Mouse (Mus musculus) kidney, adult 18-20 months (tissue): Measurements from ENCODE around the gene Gm20696.

Source experiments
- DNase-seq: peaks from one replicate; pipeline ENCODE4 v3.0.0; 2021

Gm20696 gene

DNA sequence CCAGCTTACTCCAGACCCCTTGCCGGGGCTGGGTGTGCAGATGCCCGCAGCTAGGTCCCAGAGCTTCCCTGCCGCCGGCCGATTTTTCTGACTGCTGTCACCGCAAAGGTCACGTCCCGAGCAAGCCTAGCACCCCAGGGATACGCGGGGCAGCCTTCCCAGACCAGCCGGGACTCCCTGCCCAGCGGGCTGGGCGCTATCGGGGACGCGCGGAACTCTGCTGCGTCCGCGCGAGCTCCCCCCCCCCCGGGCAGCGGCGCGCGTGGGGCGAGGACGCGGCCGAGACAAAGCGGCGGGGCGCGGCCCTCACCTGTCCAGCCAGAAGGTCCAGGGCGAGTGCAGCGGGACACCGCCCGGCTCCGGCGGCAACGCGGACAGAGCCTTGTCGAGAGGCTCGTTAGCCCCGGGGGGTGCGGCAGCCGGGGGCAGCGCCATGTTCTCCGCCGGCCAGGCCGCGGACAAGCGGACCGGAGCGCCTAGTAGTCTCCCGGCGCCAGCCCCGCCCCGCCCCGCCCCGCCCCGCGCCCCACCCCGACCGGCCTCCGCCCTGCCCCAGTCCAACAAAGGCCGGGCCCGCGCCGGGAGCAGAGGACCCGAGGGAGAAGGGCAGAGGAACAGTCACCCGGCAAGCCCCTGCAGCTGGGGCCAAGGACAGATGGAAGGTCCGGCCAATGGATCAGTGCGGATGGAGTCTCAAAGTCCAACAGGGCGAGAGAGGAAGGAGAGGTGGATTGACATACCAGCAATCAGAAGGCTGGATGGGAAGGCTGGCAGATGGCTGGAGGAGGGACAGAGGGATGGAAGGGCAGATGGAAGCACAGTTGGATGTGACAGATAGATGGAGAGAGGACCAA lies at the start of gene Gm20696, which contains the start of gene Eif4e3:
Gm20696 (minus strand) TSS at position 480 of the 854 bp plus-strand sequence.
Eif4e3 (minus strand) TSS at position 454 of the 854 bp plus-strand sequence.
- DNase-seq, result peak; percentile 75

DNA sequence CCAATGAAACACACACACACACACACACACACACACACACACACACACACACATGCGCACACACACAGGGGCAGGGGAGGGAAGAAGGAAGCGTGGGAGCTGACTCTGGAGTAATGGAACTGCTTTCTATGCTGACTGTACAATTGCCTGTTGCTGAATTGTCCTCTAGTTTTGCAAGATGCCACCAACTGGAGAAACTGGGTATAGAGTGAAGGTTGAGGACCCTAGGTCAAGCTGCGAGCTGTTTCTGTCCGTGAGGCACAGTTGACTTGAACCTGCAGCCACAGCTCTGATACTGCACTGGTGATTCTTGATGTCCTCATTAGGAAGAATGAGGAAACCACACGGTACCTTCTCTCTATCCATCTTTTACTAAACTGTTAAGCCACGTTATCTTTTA lies 49.3 kb upstream of the Gm20696 start:
- no peak for DNase-seq

DNA sequence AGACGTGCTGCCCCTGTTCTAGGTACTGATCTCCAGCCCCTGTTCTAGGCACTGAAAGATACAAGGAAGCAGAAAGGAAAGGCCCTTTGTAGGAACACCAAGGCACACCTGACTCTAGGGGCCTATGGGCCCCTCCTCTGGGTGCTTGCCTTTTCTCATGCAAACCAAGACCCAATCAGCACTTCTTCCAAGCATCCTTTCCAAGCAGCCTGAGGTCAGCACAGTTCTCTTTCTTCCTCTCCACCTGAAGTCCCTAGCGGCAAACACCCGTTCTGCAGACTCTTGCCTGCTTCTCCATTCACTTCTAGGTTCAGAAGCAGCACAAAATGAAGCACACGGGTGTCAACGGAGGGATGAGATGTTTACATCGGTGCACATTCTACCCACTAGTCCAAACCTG lies 48.6 kb upstream of the Gm20696 start:
- DNase-seq, result no peak

DNA sequence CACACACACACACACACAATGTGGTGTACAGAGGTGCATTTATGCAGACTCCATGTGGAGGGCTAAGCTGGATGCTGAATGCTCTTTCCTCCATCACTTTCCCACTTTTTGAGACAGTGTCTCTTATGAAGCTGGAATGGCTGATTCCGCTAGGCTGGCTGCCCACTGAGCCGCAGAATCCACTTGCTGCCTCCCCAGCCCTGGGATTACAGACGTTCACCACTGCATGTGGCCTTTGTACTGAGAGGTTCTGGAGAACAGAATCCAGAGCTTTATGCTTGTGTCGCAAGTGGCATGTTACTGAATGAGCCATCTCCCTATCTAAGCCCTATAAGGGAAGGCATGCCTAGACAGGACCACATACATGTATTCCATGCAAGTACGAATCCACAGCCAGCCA lies 46.7 kb upstream of the Gm20696 start:
- DNase-seq, result no peak

DNA sequence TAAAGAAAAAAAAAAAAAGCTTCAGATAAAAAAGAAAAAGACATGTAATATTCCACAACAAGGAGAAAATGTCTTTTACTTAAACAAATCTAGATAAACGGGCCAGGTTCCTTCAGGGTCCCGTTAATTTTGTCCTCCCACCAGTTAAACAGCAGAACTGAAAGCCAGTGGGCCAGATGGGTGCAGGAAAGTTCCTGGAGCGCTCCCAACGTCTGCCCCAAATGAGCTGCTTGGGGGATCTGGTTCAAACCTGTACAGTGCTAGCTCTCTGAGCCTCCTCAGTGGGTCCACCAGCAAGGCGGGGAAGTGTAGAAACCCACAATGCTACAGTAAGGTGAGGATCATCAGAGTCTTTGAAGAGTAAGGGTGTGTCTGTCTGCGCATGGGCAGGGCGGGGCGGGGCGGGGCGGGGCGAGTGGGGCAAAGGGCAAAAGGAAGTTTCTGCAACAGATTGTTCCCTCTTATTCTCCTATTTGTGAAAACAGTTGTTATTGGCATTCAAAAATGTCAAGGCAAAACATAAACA lies 45.0 kb upstream of the Gm20696 start:
- no peak for DNase-seq

DNA sequence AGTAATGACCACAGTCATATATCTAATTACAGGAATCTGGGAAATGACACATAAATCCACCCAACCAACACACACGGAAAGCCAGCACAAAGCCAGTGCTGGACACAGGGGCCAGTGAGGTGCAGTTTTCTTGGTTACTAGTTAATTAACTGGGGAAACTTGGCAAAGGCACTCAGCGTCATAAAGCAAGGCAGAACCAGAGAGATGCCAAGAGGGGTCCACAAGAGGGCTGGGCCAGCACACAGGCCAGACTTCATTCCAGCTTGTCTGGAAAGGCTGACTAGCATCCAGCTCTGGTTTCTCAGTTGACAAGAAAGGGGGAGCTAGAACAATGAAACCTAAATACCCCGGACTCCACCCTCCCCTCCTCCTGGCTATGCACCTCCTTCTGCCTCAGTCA lies 33.9 kb upstream of the Gm20696 start:
- peak; percentile 23 for DNase-seq

DNA sequence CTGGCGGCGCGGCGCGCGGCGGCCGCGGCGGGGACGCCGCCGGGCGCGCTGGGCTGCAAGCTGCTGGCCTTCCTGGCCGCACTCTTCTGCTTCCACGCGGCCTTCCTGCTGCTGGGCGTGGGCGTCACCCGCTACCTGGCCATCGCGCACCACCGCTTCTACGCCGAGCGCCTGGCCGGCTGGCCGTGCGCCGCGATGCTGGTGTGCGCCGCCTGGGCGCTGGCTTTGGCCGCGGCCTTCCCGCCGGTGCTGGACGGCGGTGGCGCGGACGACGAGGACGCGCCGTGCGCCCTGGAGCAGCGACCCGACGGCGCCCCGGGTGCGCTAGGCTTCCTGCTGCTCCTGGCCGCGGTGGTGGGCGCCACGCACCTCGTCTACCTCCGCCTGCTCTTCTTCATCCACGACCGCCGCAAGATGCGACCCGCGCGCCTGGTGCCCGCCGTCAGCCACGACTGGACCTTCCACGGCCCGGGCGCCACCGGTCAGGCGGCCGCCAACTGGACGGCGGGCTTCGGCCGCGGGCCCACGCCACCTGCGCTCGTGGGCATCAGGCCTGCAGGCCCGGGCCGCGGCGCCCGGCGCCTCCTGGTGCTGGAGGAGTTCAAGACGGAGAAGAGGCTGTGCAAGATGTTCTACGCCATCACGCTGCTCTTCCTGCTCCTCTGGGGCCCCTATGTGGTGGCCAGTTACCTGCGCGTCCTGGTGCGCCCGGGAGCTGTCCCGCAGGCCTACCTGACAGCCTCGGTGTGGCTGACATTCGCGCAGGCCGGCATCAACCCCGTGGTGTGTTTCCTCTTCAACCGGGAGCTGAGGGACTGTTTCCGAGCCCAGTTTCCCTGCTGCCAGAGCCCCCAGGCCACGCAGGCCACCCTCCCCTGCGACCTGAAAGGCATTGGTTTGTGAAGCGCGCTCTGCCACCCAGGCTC lies 26.6 kb upstream of the Gm20696 start:
- DNase-seq, result peak; percentile 16

DNA sequence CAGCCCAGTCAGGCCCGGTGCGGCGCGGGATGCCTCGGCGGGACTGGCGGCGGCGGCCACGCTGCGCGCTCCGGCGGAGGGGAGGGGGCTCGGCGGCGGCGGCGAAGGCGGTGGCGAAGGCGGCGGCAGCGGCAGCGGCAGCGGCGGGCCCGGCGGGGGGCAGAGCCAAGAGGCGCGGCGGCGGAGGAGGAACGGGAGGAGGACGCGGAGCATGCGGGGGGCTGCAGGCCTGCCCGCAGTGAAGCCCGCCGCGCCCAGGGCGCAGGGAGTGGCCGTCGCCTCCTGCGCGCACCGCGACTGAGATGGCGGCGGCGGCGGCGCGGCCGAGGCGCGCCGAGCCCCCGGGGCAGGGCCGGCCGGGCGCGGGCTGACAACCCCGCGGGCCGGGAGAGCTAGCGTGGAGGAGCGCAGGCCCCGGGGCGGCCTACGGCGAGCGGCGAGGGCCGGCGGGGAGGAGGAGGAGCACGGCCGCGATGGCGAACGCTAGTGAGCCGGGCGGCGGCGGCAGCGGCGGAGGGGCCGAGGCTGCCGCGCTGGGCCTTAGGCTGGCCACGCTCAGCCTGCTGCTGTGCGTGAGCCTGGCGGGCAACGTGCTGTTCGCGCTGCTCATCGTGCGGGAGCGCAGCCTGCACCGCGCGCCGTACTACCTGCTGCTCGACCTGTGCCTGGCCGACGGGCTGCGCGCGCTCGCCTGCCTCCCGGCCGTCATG lies 25.8 kb upstream of the Gm20696 start, which contains the start of gene Gpr27:
Gpr27 (plus strand) TSS at position 474 of the 710 bp plus-strand sequence.
- peak; percentile 29 for DNase-seq

DNA sequence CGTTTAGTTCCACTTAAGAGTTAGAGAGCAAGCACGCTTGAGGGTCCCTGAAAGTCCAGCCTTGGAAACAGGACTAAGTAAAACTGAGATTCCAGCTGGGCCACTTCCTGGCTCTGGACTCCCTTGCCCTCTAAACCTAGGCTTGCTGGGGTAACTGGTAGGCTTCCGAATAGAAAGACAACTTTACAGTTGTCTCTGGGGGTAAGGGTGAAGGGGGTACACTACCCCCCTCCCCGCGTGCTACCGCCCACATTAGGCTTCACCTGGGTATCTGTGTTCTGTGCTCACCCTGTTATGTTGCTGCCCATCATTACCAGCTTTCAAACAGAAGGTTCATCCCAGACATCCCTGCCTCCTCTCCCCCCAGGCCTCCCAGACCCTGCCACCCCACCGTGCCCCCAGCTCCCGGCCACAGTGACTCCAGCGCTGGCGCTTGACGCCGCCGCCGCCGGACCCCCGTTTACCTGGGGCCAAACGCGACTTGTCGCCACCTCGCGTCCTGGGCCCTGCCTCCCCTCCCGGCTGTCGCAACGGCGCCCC lies 25.1 kb upstream of the Gm20696 start:
- DNase-seq, result no peak

DNA sequence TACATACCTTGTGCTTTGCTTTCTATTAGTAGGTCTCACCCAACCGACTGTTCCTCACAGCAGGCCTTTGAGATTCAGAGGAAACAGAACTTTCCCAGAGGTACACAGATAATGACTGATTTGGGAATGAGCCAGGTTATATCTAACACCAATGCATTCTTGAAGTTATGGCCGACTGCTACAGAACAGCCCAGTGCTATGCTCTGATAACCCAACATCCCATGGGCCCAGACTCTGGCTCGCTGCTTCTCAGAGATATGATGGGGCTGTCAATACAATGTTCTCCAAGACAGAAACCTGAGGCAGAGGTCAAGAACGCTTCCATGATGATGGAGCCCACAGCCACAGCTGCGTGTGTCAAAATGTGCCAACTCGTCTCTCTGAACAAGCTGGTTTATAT lies 21.9 kb upstream of the Gm20696 start:
- no peak for DNase-seq

DNA sequence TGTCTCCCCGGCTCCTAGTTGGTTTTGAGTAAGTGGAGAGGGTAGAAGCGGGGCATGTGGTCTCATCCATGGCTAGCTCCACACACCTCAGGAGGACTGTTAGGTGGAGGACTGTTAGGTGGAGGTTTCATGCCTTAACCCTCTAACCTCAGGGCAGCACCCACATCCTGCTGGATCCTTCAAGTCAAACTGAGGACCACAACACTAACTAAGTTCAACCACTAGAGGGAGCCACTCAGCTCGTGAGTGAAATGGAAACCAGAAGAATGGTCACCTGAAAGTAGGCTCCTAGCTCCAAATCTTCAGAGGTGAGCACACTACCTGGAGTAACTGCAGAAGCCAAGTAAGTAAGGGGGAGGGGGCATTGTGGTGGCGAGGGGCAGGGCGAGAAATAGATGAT lies 18.3 kb upstream of the Gm20696 start:
- DNase-seq, result no peak

DNA sequence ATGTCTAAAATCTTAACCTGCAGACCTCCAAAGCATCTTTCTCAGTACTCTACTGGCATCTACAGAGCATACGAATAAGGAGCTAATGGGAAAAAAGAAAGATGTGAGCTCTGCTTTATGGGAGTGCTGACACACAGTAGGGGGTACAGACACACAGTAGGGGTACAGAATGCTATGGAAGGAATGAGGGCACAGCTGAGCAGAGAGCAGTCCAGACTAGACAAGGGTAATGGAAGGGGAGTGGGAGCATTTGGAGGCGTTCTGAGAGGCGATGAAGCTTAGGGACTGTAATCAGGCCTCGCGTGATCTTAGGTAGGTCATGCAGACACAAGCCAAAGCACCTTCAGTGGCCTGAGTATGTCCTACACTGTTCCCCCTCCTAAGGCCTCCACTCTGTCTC lies 17.4 kb upstream of the Gm20696 start:
- no peak for DNase-seq

DNA sequence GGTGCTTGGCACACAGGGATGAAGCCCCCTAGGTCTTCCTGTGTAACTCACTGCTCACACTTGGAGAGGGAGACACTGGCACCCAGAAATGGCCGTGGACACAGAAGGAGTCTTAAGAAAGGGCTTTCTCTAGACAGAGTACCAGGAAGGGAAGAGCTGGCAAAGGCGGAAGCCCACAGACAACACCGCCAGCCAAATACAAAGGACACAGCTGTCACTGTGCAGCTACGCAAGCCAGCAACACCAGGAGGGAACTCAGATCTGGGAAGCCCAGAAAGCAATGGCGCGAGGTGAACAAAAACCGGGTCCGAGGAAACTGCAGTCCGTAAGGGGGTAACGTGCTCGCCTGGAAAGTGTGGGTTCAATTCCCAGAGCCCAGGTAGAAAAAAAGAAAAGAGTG lies 11.5 kb upstream of the Gm20696 start:
- DNase-seq, result no peak

DNA sequence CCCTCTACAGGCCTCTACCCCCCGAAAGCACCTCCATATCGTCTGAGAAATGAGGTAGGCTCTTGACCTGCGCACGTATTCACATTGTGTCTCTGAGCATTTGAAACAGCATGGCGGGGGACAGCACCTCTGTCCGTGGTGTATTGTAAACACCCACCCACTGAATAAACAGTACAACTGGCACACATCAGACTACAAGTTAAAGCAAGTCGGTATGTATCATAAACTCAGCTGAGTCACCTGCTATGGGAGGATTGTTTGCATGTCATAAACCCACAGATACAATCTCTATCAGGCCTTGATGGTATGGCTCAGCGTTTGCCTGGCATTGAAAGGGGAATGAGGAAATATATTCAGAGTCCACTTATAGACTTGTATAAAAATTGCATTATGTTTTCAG lies 10.7 kb upstream of the Gm20696 start:
- no peak for DNase-seq

DNA sequence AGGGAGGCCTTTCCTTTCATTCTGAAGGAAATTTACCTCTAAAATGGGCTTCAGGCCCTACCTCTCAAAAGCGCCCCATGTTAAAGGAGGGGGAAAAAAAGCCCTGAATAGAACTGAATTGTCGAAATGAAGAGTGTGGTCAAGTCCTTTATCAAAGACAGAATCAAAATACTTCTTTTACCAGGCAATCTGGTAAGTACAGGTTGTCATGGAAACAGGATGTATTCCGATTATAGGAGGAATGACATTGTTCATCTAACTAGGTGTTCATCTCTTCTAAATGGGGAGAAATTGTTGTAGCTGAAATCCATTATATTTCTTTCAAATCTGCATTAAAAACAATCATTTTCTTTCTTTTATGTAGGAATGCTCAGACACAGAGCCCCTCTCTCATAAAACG lies 7.9 kb upstream of the Gm20696 start:
- no peak for DNase-seq

DNA sequence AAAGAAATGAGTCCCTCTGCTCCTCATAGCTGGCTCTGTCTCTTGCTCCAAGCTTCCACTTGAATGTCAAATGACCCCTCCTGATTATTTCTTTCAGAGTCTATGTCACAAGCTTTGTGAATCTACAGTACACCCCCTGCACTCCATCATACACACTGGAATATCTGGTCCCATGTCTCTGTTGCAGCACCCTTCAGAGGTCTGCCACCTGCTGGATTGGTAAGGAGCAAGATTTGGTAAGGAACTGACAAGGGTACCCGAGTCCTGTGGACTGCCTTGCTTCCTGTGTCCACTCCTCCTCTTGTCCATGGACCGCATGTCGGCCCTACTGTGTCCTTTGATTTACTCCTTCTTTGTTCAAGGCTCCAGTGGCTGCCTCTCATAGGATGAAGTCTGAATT lies 5.2 kb upstream of the Gm20696 start:
- no peak for DNase-seq

DNA sequence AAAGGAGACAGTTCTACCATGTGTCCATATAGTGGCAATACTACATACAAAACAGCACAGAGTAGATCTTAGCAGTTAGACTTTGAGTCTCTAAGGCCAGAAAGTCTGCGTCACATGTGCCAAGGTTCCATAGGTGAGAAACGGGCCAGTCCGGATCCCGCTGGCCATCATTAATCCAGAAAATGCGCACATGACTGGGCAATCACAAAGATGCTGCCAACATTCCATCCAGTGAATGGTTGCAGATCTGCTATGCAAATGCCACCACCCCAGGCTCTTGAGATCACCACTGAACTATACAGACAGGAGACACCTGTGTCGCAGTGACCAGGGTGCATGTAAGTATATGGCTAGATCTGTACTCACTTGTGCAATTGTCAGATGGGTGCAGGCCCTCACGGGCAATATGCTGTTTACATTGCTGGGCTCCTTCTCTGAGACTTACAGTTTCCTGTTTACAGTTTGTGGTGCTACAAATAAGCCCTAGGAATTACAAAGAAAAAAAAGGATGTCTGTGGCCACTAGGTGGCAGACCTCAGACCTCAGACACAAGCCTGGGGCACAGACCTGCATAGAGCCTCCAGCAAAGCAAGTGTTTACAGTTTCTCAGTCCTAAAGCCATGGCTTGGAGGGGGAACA lies 4.0 kb upstream of the Gm20696 start:
- peak; percentile 56 for DNase-seq

DNA sequence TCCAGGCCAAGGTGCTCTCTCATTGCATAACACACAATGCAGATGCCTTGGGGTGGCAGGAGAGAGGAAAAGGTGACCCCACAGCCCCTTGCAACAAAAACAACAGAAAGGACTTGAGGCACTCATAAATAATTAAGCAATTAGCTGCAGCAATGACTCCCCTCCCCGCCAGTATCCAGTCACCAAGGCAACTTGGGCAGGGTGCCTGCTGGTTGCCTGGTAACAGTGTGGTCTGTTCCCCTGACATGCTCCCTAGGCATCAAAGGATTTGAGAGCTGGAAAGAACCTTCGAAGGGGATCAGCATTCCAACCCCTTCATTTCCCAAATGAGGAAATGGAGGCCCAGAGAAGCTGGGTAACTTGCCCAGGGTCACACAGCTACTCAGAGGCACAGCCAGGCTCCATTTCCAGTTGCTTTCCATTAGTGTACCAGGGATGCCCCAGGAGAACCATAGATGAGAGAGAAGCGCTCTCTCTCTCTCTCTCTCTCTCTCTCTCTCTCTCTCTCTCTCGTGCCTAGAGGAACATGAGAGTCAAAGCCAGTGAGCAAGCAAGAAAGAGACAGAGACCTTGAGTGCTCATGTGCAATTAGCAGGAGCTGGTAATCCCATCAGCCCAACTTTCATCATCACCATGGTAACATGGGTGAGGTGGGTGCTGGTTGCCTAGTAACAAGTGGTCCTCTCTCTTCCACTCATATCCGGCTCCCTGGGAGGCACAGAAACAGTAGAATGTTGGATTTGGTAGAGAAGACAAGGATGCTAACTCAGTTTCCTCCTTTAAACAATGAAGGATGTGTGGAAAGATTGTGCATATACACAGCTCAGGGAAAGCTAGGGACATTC lies 3.1 kb upstream of the Gm20696 start:
- peak; percentile 50 for DNase-seq

DNA sequence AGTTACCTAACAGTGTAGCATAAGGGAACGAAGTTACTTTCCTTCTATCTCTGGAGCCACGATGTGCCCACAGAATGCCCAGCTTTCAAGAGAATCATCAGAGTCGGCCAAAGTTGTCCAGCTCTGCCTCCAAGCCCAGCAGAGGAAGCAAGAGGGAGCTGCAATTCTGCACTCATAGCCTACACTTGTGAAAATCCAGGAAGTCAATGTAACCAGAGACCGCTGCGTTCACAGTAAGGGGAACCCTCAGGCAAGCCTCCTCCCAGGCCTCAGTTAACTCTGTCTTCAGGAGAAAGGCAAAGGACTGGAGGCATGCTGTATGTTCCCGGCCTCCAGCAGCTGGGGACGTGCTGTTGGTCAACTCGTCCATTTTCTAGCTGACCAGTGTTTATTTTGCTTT lies 693 bp upstream of the Gm20696 start:
- DNase-seq, result no peak

DNA sequence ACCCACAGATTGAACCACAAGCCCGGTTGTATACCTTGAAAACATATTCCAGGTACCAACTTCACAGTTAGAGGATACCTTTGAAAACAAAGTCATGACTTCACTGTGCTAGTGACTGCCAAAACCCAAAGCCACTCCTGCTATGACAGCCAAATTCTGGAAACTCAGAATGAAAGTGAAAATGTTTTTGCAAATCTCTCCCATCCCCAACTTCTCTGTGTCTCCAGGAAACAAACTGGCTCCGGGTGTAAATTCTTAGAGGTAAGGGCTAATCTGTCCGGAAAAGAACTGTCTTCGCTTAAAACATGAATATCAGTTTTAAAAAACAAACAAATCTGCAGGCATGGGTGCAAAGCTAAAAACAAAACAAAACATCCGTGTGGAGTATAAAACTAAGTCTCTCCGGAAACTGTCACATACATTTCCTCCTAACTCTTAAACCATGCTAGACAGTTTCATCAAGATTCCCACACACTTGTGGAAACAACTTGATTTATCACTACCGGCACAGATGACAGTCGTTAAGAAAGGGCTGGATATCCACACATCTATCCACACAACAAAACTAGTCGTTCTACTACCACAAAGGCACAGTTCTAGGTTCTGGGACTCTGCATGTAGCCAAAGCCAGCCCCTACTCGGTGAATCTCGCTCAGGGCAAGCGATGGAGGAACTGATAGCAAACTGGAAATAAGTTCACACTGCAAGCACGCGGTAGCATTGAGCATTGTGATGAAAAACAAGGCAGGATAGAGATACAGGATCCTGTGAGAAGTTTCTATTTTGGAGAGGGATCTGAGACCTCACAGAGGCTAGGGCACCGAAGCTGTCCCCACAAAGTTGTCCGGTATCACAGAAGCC lies 910 bp downstream of the Gm20696 start:
- DNase-seq, result no peak
